Mouse (Mus musculus): ENCODE measurements at regions not wholly inside any gene's neighbourhood (a gene's known extent, or its start where the extent isn't known, plus 50 kb on each side); places are given as distances from the start of the nearest gene placed in this dataset.
A peak's percentile ranks its signal among the peaks of the same experiment; 100 is the strongest.

DNA sequence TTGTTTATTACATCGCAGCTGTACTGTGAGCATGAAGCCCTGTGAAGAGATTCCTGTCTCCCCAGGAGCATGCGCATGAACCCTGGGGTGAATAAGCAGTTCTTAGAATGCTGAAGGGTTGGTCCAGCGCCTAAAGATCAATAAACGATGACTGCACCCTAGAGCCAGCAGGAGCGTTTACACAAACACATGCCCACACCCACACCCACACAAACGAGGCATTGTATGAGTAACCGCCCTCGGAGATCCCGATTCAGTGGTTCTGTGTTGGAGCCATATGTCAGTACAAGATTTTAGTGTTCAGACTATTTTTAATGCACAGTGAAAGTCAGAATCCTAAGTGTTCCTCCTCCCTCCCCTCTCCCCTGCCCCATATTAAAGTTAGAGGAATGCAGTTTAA is 57.3 kb downstream of the Edn1 start:
- no peak for DNase-seq

DNA sequence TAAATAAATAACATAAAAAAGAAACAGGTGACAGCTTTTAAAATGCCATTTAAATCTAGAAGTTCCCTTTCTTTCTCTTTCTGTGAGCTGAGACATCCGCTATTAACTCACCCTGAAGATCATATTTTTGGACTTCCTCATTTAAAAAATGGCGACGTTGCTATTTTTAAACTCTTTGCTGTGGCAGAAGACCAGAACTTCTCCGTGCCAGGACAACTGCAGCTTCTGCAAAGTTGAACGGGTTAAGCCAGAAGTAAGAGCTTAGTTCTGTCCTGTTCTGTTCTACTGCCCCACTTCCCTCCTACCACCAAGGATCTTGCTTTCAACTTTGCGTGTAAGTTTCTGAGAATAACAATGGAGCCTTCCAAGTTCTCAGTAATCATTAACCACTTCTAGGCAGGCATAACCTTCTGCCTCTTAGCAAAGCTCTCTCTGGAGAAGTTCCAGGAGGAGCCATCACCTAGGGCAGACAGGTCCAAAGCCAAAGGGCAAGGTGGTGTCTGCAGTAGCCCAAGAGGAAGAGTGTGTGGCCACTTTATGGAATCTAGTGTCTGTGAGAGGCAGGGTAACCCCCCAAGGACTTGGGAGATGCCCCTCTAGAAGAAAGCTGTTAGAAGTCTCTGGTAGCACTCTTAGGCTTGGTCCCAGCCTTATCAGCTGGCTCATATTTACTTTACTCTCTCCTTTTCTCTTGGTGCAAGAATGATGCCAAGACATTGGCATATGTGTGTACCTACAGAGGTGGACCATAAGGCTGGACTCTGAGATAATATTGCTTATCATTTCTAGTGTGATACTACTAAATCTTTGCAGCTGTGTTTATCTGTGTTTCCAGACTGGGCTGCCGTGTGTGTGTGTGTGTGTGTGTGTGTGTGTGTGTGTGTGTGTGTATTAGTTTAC is 66.6 kb downstream of the Edn1 start:
- DNase-seq = no peak

DNA sequence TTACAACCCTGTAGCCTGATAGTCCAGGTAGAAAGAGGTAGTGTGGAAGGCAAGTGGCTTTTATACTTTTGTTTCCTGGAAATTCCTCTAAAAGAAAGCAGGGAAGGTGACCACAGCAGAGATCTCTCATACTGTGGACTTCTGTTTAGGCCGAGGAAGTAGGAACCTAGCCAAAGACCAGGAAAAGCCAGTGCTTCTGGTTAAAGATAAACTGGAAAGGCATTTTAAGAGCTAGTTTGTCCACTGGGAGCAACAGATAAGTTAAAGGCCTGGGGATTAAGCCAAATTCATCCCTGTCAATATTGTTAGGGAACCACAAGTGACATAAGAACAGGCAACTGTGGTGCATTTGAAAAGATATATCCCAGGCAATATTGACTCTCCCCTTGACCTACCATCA is 68.5 kb downstream of the Edn1 start:
- DNase-seq = no peak

DNA sequence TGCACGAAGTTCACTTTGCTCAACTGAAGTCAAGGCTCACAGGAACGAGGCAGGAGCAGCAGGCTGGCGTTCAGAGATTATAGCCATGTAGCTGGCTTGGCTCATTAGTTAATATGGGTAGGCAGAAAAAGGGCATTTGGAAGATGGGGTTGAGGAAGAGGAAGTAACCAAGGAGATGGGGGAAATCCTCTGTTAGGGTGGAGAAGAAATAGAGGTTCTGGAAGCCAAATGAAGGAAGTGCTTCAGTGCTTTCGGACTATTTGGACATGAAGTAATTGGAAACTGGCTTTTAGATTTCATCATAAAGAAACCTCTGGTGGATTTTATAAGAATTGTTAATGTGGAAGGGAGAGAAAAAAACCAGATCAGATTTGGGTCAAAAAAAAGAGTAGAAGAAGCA is 70.9 kb downstream of the Edn1 start:
- no peak for DNase-seq

DNA sequence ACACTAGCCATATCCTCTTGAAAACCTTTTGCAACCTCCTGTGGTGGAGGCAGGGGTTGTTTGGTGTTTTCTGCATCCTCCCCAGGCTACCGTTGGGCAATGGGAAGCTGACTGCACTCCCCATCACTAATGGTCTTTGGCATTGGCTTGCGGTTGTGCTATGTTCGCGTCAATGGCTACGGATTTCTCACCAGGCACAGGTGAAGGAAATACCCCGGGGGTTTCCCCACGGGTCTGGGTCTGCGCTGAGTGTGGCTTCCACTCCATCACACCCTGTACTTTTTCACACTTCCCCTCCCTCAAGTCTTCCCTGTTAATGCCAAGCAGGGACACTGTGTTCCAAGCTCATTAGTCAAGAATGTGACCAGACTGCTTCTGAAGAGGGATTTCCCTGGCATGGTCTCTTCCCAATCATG is 72.9 kb downstream of the Edn1 start:
- no peak for DNase-seq

DNA sequence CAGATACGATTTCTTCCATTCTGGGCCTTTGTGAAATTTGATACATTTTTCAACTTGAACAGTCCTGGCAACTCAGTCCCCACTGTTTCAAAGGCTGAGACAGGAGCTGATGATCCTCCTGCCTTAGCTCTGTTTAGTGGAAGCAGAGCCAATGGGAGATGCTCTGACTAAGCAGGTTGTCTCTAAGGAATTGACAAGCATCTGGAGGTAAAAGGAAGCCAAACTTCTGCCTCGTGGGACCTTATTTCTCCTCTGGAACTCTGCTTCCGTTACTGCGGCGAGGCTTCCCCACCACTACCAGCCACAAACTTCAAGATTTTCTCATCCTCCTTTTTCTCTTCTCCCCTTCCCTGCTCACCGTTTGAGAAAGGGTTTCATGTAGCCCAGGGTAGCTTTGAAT is 78.4 kb downstream of the Edn1 start:
- no peak for DNase-seq

DNA sequence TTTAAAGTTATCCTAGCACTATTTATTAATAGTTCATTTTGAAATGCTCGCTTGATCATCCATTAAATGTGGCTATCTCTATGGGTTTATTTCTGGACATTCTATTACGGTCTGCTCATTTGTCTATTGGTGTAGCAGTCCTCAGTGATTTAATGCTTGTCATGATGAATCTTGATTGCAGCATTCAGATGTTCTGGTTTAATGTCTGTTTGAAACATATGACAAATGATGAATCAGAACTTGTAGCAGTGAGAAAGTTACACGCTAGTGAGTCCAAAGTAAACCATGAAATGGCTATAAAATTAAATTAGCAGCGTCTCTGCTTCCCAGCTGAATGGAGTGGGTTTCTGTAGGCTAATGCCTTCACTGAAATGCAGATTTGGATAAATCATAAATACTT is 81.8 kb downstream of the Edn1 start:
- no peak for DNase-seq

DNA sequence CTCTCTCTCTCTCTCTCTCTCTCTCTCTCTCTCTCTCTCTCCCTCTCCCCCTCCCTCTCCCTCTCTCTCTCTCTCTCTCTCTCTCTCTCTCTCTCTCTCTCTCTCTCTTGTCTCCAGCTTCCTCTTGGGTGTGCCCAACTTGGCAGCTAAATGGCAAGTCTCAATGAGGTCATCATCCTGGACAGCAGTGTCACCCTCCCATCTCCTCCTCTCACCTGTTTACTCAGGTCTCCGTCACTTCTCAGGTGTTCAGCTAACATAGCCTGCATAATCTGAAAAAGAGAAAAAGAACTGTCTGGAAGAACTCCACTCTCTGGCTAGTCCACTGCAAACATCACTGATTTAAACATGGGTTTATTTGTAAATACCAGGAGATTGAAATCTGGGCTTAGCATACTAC is 89.1 kb downstream of the Edn1 start:
- DNase-seq = no peak

DNA sequence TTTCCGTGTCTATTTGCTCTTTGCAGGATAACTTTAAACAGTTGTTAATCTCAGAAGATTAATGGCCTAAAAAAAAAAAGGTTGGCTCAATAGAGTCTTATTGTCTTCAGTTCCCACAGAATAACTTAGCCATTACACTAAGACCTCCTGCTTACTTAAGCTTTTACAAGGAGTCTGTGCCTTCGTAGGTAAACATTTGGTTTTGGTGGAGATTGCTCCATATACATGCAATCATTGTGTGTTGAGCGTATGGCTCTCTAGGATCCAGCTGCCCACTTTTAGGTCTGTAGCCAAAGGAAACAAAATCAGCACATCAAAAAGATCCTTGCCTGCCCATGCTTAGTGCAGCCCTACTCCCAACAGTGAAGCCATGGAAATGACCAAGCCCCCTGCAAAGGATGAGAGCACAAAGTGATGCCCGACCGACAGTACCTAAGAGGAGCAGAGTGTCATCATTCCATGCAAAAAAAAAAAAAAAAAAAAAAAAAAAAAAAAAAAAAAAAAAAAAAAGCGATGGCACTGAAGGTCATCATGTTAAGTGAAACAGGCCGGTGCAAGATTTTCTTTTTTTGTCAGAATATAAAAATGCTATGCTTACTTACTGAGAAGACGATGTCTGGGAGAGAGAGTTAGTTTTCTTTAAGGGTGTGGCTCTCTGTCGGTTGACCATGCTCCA is 90.2 kb downstream of the Edn1 start:
- no peak for DNase-seq

DNA sequence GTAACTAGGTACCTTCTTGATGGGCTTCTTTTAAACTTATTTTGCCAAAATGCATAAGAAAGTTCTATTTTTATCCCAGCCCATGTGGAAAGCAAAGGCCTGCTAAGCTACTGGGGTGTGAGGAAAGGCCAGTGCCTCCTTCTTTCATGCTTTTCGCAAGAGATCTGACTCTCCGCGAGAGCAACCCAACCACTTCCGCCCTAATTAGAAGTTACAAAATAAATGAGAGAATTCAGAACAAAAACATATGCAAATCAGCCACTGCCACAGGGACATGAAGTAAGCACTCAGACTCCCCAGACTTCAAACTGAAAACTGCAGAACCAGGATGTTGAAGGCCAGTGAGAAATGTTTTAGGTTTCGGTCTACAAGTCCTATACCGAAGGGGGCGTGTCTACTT is 91.4 kb downstream of the Edn1 start:
- DNase-seq = no peak

DNA sequence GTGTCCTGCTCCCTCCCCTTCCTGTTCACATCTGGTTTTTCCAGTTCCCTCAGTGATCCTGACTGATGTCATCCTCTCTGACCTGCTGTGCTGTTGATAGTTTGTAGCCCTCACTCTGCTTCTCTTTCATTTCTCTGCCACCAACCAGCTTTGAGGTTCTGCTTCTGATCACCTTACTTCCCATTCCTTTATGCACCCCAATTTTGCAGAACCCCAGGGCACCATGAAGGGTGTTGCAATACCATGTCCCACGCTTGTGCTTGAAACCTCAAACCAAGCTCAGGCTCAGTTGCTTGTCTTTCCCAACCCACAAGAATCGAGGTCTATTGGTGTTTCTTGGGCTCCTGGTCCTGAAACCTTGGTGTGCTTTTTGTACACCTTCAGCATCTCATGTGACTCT is 93.3 kb downstream of the Edn1 start:
- DNase-seq = no peak

DNA sequence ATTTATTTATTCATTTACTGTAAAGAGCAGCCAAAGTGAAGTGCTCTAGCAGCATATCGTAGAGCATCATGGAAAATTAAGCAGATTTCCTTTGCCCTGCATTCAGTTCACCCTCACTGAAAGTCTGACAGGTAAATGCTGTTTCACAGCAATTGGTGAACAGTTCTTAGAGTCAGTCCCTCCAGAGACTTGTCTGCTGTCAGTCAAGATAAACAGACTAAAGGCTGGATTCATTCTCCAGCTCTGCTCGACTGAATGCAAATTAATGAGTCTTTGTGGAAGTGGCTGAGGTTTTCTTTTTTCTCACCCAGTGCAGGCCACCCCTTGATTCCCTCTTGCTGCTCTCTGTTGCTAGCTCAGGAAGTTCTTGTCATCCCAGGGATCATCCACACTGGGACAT is 100.2 kb downstream of the Edn1 start:
- DNase-seq = no peak

DNA sequence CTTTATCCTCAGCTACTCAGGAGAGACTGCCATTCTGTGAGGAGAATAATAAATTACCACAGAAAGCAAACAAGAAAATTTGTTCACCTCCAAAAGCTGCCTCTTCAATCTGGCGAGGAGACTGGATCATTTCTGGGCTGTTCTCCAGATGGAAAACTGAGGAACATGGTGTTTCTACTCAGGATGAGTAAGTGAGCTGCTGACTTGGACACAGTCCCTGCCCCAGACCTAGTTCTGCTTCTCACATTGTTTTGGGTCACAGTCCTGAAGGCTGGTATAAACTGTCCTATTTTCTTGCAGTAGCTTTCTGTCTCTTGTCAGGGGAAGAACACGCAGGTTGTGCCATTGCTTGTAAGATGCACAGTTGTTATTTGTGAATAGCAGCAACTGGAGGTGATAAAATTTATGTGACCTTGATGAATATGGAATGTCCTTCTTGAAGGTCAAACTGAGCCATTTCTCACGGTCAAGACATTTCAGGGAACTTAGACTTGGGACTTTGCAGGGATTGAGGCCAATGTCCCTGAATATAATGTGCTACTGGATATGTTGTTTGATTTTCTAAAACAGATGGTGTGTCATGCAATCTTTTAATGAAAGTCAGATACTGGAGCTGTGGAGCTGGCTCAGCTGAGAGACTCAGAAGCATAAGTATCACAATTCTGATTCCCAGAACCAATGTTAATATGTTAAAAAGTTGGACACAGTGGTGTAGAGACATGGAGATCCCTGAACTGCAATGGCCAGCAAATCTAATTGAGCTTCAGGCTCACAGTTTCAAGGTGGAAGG is 102.2 kb downstream of the Edn1 start:
- DNase-seq = peak; percentile 9

DNA sequence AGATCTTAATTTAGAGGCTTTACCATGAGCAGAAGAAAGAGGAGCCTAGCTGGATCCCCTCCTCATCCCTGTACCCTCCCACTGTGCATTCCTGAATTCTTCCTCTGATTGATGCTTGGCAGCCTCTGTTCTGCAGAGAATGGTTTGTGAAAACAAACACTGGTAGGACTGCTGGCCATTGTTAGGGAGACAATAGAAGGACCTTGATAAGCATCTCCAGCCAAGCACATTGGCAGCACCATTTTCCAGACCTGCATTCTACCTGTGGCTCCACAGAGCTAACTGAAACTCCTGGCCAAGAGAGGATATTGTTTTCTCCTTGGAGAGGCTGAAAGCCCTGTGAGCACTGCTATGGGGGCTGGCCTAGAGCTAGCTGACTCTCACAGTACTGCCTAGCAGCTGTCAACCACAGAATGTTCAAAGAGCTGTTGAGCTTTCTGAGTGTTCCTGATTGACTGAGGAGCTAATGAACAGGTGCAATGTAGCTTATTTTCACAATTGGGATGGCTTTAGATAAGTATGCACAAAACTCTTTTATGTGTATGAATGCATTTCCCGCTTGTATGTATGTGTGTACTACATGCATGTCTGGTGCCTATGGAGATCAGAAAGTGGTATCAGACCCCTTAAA is 111.5 kb downstream of the Edn1 start:
- DNase-seq = no peak

DNA sequence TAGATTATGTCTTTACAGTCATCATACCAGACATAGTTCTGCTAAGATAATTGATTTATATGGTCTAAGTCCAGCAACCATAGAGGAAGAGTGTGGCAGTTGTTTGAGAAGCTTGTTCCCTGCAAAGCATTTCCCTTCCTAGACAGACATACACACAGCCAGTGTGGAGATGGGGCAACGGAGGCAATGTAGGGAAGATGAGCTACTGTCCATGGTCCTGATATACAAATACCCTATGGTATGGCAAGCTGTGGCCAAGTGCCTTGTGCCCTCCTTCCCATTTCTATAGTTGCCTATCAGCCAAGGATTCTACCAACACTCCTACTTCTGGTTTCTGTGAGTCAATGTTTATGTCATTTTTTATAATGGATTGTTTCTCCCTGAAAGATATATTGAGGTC is 145.6 kb downstream of the Edn1 start:
- no peak for DNase-seq

DNA sequence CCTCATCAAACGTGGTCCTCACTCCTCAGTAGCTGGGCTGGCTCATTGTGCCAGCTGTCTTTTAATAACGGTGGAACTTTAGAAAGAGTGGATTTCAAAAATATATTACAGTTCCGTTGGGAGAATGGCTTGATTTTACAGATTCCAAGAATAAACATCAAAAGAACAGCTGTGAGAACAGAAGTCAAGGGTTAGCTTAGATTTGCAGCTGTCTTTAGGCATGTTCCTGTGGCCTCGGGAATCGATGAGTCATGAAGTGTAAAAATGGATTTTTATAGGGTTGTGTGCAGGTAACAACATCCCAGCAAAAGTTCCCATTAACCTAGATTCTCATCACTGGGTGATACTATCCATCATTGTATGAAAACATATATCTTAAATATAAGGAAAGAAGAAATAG is 152.4 kb downstream of the Edn1 start:
- no peak for DNase-seq

DNA sequence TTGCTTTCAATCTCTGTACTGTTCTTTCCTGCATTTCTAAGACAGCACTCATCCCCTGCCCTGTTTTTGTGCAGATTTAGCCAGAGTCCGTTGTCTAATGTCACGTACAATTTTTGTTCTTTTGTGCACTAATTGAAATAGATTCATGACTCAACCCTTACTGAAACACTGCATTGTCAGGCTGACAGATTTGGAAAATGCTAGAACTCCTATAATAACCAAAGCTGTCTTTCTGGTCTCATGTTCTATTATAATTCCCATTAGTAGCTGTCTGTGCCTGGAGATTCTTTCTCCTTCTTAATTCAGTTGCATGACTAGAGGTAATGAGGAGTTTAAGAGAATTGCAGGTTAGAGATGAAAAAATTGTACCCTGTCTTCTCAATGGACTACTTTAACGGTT is 158.6 kb downstream of the Edn1 start:
- no peak for DNase-seq

DNA sequence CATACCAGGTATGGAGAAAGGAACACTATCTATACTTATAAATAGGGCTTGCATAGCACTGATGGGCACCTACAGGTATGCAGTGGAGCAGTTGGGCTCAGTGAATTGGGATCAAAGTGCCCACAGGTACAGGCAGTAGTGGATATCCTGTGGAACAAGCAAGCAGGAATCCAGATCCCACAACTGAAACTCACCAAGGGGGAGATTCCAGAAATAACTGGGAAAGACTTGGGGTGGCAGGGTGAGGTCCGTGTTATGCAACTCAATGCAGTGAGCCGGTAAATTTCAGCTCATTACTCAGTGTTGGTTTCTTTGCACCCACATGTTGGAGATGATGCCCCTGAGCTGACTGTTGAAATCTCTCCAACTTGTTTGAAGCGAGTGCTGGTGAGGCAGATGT is 177.5 kb downstream of the Edn1 start:
- DNase-seq = no peak

DNA sequence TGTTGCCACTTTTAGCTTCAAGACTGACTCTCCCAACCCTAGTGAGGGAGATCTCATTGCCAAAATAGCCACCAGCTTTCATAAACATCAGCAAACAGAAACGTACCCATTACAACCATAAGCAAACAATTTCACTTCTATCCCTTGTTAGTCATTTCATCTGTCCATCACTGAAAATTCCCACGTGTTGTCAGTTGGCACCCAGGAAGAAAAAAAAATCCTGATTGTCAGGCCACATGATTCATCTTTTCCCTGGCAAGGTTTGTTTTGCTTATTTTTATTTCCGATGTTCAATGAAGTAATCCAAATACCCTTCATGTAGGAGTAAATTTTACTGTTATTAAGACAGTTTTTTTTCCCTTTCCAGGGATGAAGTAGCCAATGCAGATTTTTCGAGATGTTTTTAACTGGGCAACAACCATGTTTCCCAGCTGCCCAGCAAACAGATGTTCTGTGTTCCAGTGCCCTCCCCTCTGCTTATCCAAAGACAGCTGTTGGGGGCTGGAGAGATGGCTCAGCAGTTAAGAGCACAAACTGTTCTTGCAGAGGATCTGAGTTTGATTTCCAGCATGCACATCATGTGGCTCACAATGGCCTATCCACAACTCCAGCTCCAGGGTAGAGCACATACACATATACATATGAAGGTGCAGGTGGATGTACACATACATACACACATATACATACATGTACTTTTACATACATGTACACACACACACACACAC is 189.3 kb upstream of the Phactr1 start:
- no peak for DNase-seq

DNA sequence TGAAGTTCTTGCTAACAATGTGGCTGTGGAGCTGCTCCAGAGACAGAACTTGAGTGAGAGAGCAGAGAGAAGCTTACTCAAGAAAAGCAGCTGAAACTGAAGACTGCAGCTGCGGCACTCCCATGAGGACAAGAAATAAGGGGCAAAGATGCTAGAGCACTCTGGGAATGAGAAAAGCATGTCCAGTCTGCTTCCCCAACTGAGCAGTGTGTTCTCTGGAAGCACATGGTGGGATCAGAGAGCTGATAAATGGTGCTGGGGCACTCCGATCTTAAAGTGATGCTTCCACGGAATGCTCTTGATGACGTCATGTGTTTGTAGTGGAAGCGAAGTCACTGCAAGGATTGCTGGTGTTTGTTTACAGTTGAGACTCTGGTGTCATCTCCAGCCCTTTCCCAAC is 186.1 kb upstream of the Phactr1 start:
- DNase-seq = no peak

DNA sequence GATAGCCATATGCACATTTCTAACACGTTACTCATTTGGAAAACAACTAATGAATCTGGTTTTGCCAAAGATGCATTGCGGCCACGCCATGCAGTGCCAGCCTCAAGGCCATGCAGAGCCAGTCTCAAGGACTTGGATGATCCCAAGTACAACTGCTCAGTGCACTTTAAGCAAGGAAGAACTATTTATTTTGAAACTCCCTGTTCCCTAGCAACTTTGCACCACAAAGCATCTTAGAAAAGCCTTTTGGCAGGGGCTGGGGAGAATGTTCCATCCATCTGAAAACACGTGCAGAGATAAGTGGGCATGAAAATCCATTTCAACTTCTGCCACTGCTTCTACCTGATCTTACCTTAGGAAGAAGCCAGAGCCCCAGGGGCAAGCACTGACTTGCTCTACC is 182.1 kb upstream of the Phactr1 start:
- DNase-seq = no peak

DNA sequence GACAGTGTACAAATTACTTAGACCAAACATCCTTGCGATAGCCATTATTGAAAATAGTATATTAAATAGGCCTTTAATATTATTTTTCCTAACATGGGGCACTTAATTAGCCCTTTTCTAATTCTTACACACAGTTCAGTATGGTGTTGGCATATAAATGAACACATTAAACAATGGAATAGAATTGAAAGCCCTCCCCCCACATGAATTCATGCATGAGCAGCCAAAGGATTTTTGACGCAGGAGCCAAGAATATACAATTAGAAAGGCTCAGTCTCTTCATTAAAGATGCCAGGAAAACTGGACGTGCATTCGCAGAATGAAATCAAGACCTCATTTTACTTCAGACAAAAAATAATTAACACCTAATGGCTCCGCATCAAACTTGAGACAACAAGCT is 172.9 kb upstream of the Phactr1 start:
- no peak for DNase-seq

All from gastrocnemius, postnatal 10 days (tissue).